Mouse (Mus musculus) forebrain, embryonic 16.5 days (tissue): ENCODE data around the gene Osgep. TPM values are rescaled to one million over a fixed set of nuclear protein-coding genes. Genes with fewer than 3 reads are reported as not detected.
"Not testable (repeated sequence)": the region's sequence is repeated elsewhere in the genome, so short reads cannot be mapped to it uniquely, and the experiment has no call there.

ENCODE experiments used
- ATAC-seq: fragments of 200-750 bp; cut with Nextera tagmentation; 2 replicates; pipeline ENCODE4 v1.8.0; 2017; ENCODE audit warnings: mild to moderate bottlenecking, moderate library complexity
- H3K27ac ChIP-seq: fragments of 300-500 bp; sonication (generic); 2 replicates; pipeline ENCODE4 v1.5.1; 2014; ENCODE audit warnings: low read length, control low read depth
- H3K27me3 ChIP-seq: fragments of 300-500 bp; sonication (generic); replicated peaks from 2 replicates; pipeline ENCODE4 v1.6.1; 2014; ENCODE audit warnings: low read length; ENCODE audit not compliant: control insufficient read depth, insufficient read depth
- H3K36me3 ChIP-seq: fragments of 300-500 bp; sonication (generic); 2 replicates; pipeline ENCODE4 v1.6.1; 2014; ENCODE audit not compliant: control insufficient read depth, insufficient read depth
- H3K4me1 ChIP-seq: fragments of 300-500 bp; sonication (generic); replicated peaks from 2 replicates; pipeline ENCODE4 v1.6.1; 2014; ENCODE audit warnings: low read length; ENCODE audit not compliant: control insufficient read depth, insufficient read depth
- H3K4me2 ChIP-seq: fragments of 300-500 bp; sonication (generic); 2 replicates; pipeline ENCODE4 v1.6.1; 2014; ENCODE audit warnings: mild to moderate bottlenecking, low read length, control low read depth
- H3K4me3 ChIP-seq: fragments of 300-500 bp; sonication (generic); replicated peaks from 2 replicates; pipeline ENCODE4 v1.5.1; 2014; ENCODE audit warnings: mild to moderate bottlenecking, low read length, control low read depth
- H3K9ac ChIP-seq: fragments of 300-500 bp; sonication (generic); replicated peaks from 2 replicates; pipeline ENCODE4 v1.6.1; 2014; ENCODE audit warnings: low read depth, low read length, control low read depth
- H3K9me3 ChIP-seq: fragments of 300-500 bp; sonication (generic); 2 replicates; pipeline ENCODE4 v1.6.1; 2016; ENCODE audit warnings: low read length; ENCODE audit not compliant: control insufficient read depth
- WGBS: fragments of 180-500 bp; shearing (Covaris S2); extraction: QIAGEN DNeasy Blood & Tissue Kit; methylation state at CpG from one replicate; pipeline ENCODE4 v1.1.7; 2014; 5-methylcytosine and 5-hydroxymethylcytosine counted together
- polyA plus RNA-seq: library from polyadenylated mRNA; unstranded; fragments of >200 nt; fragmentation: Nextera tagmentation; extraction: Ambion mirVana; gene quantifications from 2 replicates; pipeline ENCODE4 v1.2.1, GENCODE M21; 2015

Gene Osgep
- polyA plus RNA-seq, 1 experiment from 2014 or later: 146 TPM

- Histone ChIP-seq H3K4me3 (peak overlapping the region; percentile 85), H3K4me1 (peaks cover 25% of the 10 kb centered on the region), H3K36me3 (peaks cover 18% of the 10 kb centered on the region), H3K4me2 (peak overlapping the region; percentile 78)
- H3K27me3 ChIP-seq, H3K27ac ChIP-seq, ATAC-seq, H3K9me3 ChIP-seq, H3K9ac ChIP-seq: not testable (repeated sequence)
- 85% methylated on average over 1 of the region's 1 CpGs for WGBS
These were observed 1.3 kb downstream of the Osgep start for GRCm38 (mm10) chr14:50923437-50923836.

DNA sequence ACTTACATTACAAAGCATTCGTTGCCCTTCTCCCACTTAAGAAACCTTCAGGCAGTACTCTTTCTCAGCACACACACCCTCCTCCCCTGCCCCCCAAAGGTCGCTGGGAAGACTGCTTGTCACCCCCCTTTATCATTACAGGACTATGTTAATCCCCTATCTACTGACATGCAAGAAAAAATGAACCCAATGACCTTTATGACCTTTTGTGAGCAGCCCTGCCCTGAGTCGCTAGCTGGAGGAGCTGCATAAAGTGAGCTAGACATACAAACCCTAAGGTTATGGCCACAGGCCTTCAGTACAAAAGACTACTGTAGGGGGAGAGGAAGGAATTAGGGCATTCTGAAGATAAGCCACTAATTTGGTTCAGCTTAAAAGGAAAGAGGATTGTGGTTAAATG lies 13.3 kb downstream of the Osgep start:
- H3K9me3 ChIP-seq: no peaks in the 10 kb centered on the region
- H3K4me2 ChIP-seq: no peak overlapping the region
- no peaks in the 10 kb centered on the region for H3K27me3 ChIP-seq
- H3K4me1 ChIP-seq: no peaks in the 10 kb centered on the region
- H3K36me3 ChIP-seq: peaks cover 31% of the 10 kb centered on the region
- no peak overlapping the region for H3K27ac ChIP-seq
- ATAC-seq: no peak
- WGBS: 46% methylated on average over 3 of the region's 3 CpGs
- H3K4me3 ChIP-seq: no peak overlapping the region
- no peak overlapping the region for H3K9ac ChIP-seq

GRCm38 (mm10) chr14:50908126-50908525 lies 16.6 kb downstream of the Osgep start:
- Histone ChIP-seq H3K4me2 (no peak overlapping the region), H3K36me3 (peaks cover 12% of the 10 kb centered on the region), H3K9me3 (no peaks in the 10 kb centered on the region), H3K9ac (no peak overlapping the region), H3K27ac (no peak overlapping the region), H3K27me3 (no peaks in the 10 kb centered on the region), H3K4me1 (peaks cover 8% of the 10 kb centered on the region), H3K4me3 (no peak overlapping the region)
- no peak for ATAC-seq
- 81% methylated on average over 4 of the region's 4 CpGs for WGBS

DNA sequence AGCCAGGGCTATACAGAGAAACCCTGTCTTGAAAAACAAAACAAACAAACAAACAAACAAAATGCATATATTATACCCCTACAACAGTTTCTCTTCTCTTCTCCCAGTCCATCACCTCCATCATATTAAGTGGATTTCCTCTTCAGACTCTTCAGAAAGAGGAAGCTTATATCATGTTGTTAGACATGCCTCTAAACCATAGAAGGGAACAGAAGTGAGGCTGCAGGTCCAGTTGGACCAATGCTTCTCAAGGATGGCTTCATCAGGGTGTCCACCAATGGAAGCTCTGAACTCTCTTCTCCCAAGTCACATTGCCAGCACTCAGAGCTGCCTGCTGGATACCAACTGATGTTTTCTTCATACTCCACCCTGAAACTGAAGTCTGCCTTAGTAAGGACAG lies 19.4 kb downstream of the Osgep start:
- not testable (repeated sequence) for H3K9ac ChIP-seq, H3K27me3 ChIP-seq, H3K9me3 ChIP-seq, H3K4me1 ChIP-seq, H3K36me3 ChIP-seq, H3K27ac ChIP-seq, ATAC-seq, H3K4me3 ChIP-seq, H3K4me2 ChIP-seq

GRCm38 (mm10) chr14:50904828-50905129 lies 19.9 kb downstream of the Osgep start:
- no peak overlapping the region for H3K4me3 ChIP-seq
- peaks cover 8% of the 10 kb centered on the region for H3K4me1 ChIP-seq
- H3K36me3 ChIP-seq: no peaks in the 10 kb centered on the region
- H3K27ac ChIP-seq: no peak overlapping the region
- 80% methylated on average over 4 of the region's 4 CpGs for WGBS
- H3K9me3 ChIP-seq: no peaks in the 10 kb centered on the region
- no peaks in the 10 kb centered on the region for H3K27me3 ChIP-seq
- no peak for ATAC-seq
- H3K9ac ChIP-seq: no peak overlapping the region
- no peak overlapping the region for H3K4me2 ChIP-seq

DNA sequence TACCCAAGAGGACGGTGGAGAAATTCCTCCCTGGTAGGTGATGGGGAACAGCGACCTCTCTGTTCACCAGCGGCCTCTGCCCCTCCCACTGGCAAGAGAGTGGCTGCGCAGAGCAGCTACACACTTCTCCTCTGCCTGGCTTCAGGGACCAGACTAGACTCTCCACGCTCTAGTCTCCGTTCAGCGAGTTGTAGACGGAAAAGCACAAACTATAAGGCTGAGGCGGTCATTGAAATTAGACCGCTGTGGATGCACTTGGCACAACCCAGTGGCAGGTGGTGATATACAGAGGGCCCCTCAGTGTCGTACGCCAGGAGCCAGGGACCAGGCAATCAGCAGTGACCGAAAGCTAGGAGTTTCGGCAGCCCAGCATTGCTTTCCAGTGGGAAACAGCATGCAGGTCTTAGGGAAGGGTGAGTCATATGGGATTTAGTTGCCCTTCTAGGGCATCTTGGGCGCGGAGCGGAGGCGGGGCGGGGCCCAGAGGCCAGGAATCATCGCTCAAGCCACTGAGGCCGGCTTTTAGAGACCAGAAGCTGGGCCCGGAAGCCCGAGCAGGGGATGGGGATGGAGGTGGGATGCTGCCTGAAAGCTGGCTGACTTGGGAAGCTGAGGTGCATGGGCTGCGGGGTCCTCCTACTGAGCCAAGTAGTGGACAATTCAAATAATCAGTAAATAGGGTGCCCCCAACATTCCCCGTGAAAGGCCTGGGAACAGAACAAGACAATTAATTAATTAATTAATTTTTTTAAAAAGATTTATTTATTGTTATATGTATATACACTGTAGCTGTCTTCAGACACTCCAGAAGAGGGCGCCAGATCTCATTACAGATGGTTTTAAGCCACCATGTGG lies 20.5 kb downstream of the Osgep start:
- Histone ChIP-seq H3K4me3 (peak overlapping the region; percentile 42), H3K9me3 (no peaks in the 10 kb centered on the region), H3K36me3 (no peaks in the 10 kb centered on the region), H3K4me1 (peaks cover 8% of the 10 kb centered on the region), H3K9ac (peak overlapping the region; percentile 28), H3K27me3 (no peaks in the 10 kb centered on the region), H3K27ac (no peak overlapping the region), H3K4me2 (peak overlapping the region; percentile 59)
- peak; percentile 89 for ATAC-seq
- 5% methylated on average over 26 of the region's 26 CpGs for WGBS

GRCm38 (mm10) chr14:50897992-50898391 lies 26.7 kb downstream of the Osgep start:
- H3K9me3 ChIP-seq, ATAC-seq, H3K9ac ChIP-seq, H3K36me3 ChIP-seq, H3K27ac ChIP-seq, H3K4me2 ChIP-seq, H3K27me3 ChIP-seq, H3K4me3 ChIP-seq: not testable (repeated sequence)
- 96% methylated on average over 2 of the region's 2 CpGs for WGBS
- peaks cover 14% of the 10 kb centered on the region for H3K4me1 ChIP-seq

DNA sequence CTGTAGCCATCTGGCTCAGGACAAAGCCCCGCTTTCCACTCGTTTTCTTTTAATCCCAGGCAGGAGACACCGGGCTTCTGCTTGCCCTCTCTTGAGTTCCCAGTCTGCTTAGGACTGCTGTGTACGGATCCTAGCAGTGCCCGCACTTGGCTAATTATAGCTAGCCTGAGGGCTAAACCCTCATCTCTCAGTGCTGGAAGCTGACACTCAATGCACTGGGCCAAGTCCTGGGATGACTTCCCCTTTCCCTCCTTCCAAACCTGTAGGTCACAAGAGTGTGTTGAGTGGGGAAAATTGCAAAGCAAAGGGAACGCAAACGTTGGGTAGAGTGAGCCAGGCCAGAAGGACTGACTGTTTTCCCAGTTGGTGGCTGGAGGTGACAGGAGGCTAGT lies 27.3 kb downstream of the Osgep start, which contains the start of gene Klhl33:
Gene Klhl33, minus strand, starts transcription at position 134 of the 392 bp plus-strand sequence.
- Histone ChIP-seq H3K4me1 (peaks cover 14% of the 10 kb centered on the region), H3K27ac (no peak within 1 kb of the TSS), H3K9me3 (no peaks in the 10 kb centered on the region), H3K9ac (peak within 1 kb of the TSS; percentile 63), H3K36me3 (no peaks in the 10 kb centered on the region), H3K4me3 (peak within 1 kb of the TSS; percentile 54), H3K4me2 (peak within 1 kb of the TSS; percentile 94), H3K27me3 (no peaks in the 10 kb centered on the region)
- 0 out of 2 replicates have a peak, but pooled peaks have one; percentile 11 for ATAC-seq
- WGBS: 34% methylated on average over 7 of the region's 7 CpGs

DNA sequence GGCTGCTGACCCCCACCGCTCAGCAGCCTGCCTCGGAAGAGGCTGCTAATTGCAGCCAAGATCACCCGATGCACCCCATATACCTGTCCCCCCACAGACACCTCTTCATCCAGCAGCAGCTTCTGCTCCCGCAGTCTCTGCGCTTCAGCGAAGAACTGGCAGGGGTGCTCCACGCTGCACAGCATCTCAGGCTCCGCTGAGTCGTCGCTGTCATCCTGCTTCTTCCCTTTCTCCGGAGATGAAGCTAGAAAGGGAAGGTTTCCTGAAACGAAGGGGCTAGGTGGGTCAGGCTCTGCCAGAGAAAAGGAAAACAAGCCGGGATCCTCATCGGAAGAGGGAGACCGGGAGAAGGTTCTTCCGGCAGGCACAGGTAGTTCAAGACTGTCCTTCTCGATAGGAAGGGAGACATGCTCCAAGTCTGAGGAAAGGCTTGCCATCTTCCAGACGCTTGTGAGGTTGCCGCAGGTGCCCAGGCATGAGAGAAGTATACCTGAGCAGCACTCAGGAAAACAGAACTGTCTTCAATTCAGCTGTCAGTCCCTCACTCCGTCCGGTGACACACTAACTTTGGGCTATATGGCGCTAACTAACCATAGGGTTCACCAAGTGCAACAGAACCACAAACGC lies 27.8 kb downstream of the Osgep start:
- H3K4me2 ChIP-seq: peak overlapping the region; percentile 94
- H3K27ac ChIP-seq: no peak overlapping the region
- WGBS: 14% methylated on average over 23 of the region's 23 CpGs
- H3K36me3 ChIP-seq: no peaks in the 10 kb centered on the region
- no peaks in the 10 kb centered on the region for H3K27me3 ChIP-seq
- ATAC-seq: peak; percentile 84
- peak overlapping the region; percentile 54 for H3K4me3 ChIP-seq
- peak overlapping the region; percentile 63 for H3K9ac ChIP-seq
- no peaks in the 10 kb centered on the region for H3K9me3 ChIP-seq
- H3K4me1 ChIP-seq: peaks cover 14% of the 10 kb centered on the region
